Mouse (Mus musculus) limb, embryonic 10.5 days (tissue): ENCODE data around the gene Bcl2l10. TPM values are rescaled to one million over a fixed set of nuclear protein-coding genes. Genes with fewer than 3 reads are reported as not detected.

Source experiments
- DNase-seq: peaks from one replicate; pipeline ENCODE4 v3.0.0-alpha.2; 2017; ENCODE audit warnings: low spot score
- H3K27ac ChIP-seq: fragments of 300-500 bp; sonication (generic); 2 replicates; pipeline ENCODE4 v1.5.1; 2016; ENCODE audit warnings: mild to moderate bottlenecking
- H3K27me3 ChIP-seq: fragments of 300-500 bp; sonication (generic); 2 replicates; pipeline ENCODE4 v1.6.1; 2016; ENCODE audit warnings: low read depth, mild to moderate bottlenecking; ENCODE audit not compliant: poor library complexity, severe bottlenecking
- H3K36me3 ChIP-seq: fragments of 300-500 bp; sonication (generic); 2 replicates; pipeline ENCODE4 v1.6.1; 2016; ENCODE audit warnings: mild to moderate bottlenecking, moderate library complexity
- H3K4me1 ChIP-seq: fragments of 300-500 bp; sonication (generic); 2 replicates; pipeline ENCODE4 v1.6.1; 2016
- H3K4me3 ChIP-seq: fragments of 300-500 bp; sonication (generic); 2 replicates; pipeline ENCODE4 v1.5.1; 2016; ENCODE audit warnings: mild to moderate bottlenecking, moderate library complexity
- H3K9me3 ChIP-seq: fragments of 300-500 bp; sonication (generic); replicated peaks from 2 replicates; pipeline ENCODE4 v1.6.1; 2016; ENCODE audit warnings: mild to moderate bottlenecking
- WGBS: fragments of 180-500 bp; shearing (Covaris S2); methylation state at CpG from one replicate; pipeline ENCODE4 v1.1.7; 2016; 5-methylcytosine and 5-hydroxymethylcytosine counted together
- polyA plus RNA-seq: library from polyadenylated mRNA; unstranded; fragments of >200 nt; fragmentation: Nextera tagmentation; extraction: Ambion mirVana; gene quantifications from 2 replicates; pipeline ENCODE4 v1.2.1, GENCODE M21; 2016

Bcl2l10 gene
- polyA plus RNA-seq, 1 experiment from 2014 or later, result not detected

DNA sequence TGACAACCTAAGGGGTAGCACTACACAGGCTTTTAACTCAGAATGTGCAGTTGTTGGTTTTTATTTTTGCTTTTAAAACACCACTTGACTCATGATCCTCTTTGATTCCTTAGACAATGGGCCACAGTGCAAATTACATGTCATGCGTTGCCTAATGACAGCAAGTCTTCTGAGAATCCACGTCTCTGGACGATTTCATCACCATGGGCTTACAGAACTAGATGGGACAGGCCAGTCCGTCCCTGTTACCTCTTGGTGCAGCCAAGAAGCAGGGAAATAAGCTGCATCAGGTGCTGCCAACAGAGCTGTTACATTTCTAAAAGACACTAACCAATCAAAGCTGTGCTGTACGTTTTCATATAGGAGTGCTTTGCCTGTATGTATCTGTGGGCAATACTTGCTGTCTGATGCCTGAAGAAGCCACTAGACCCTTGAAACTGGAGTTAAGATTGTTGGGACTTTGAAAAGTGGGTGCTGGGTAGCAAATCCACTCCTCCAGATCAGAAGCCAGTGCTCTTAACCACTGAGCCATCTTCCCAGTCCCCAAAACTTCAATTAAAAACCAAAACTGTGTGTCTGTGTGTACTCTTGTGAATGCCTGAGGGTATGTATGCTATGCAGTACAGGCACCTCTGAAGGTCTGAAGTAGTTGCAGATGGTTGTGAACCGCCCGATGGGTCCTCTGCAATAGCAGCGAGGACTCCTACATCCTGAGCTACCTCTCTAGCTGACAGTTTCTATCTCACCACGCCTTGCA lies 37.8 kb downstream of the Bcl2l10 start:
- peaks cover 48% of the 10 kb centered on the region for H3K36me3 ChIP-seq
- no peak overlapping the region for H3K27ac ChIP-seq
- no peaks in the 10 kb centered on the region for H3K27me3 ChIP-seq

GRCm38 (mm10) chr9:75393251-75393650 lies 45.7 kb downstream of the Bcl2l10 start:
- Histone ChIP-seq H3K27me3 (no peaks in the 10 kb centered on the region), H3K27ac (no peak overlapping the region), H3K4me1 (no peaks in the 10 kb centered on the region), H3K4me3 (no peak overlapping the region), H3K36me3 (peaks cover 100% of the 10 kb centered on the region), H3K9me3 (no peaks in the 10 kb centered on the region)
- no peak for DNase-seq
- WGBS, result 86% methylated on average over 12 of the region's 12 CpGs

More for the DNA sequence above, 37.8 kb downstream of the Bcl2l10 start:
- no peak overlapping the region for H3K4me3 ChIP-seq
- H3K9me3 ChIP-seq, result no peaks in the 10 kb centered on the region
- H3K4me1 ChIP-seq, result no peaks in the 10 kb centered on the region
- DNase-seq, result no peak
- WGBS, result 90% methylated on average over 9 of the region's 9 CpGs

- Histone ChIP-seq H3K9me3 (no peaks in the 10 kb centered on the region), H3K4me1 (no peaks in the 10 kb centered on the region), H3K4me3 (no peak overlapping the region), H3K27me3 (no peaks in the 10 kb centered on the region), H3K36me3 (peaks cover 82% of the 10 kb centered on the region), H3K27ac (no peak overlapping the region)
- no peak for DNase-seq
- WGBS, result 94% methylated on average over 6 of the region's 6 CpGs
Measured at GRCm38 (mm10) chr9:75395971-75396370, 48.4 kb downstream of the Bcl2l10 start.

DNA sequence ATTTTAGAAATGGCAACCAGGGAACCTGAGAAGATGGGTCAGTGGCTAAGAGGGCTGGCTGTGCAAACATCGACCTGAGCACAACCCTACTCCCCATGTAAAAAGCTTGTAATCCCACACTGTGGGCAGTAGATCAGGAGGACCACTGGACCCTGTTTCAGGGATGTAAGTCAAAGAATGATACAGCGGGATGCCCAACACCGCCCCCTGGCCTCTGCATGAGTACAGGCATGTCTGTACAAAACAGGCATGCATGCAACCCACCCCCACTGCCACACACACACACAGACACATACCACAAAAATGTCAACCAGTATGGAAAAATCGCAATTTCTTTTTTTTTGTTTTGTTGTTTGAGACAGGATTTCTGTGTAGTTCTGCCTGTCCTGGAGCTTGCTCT lies 51.5 kb downstream of the Bcl2l10 start:
- DNase-seq, result no peak
- H3K27me3 ChIP-seq, result no peaks in the 10 kb centered on the region
- no peak overlapping the region for H3K4me3 ChIP-seq
- H3K36me3 ChIP-seq, result peaks cover 51% of the 10 kb centered on the region
- H3K9me3 ChIP-seq, result no peaks in the 10 kb centered on the region
- H3K27ac ChIP-seq, result no peak overlapping the region
- H3K4me1 ChIP-seq, result peaks cover 15% of the 10 kb centered on the region
- 93% methylated on average over 4 of the region's 4 CpGs for whole genome bisulfite sequencing

DNA sequence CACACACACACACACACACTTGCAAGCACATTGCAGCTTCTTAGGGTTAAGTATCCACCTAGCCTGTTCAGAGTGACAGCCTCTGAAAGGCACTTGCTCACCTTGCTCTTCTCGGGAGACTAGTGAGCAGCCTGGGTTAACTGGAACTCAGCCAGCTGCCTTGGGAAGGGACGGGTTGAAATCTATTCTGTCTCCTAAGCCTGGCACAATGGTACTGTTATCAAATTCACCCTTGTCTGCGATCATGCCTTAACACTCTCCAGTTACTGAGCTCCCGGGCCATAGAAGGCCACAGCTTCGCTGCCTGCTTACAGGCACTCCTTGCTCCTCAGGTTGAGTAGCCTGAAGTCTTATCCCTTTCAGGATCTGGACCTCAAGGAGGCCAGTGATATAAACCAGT lies 53.1 kb downstream of the Bcl2l10 start:
- no peak for DNase-seq
- Histone ChIP-seq H3K9me3 (no peaks in the 10 kb centered on the region), H3K36me3 (peaks cover 35% of the 10 kb centered on the region), H3K27me3 (no peaks in the 10 kb centered on the region), H3K4me1 (peaks cover 22% of the 10 kb centered on the region), H3K27ac (no peak overlapping the region), H3K4me3 (no peak overlapping the region)
- WGBS, result 91% methylated on average over 5 of the region's 5 CpGs

Other genes starting within 250 kb of the Bcl2l10 start
- 0.41 and 0.58 TPM in 2 replicates for gene Myo5c, start 115.7 kb upstream of the Bcl2l10 start, polyA plus RNA-seq
- 14.3 and 17.8 TPM in 2 replicates for gene Gnb5, start 41.5 kb upstream of the Bcl2l10 start, polyA plus RNA-seq
- 141 and 146 TPM in 2 replicates for gene Mapk6, start 62.2 kb downstream of the Bcl2l10 start, polyA plus RNA-seq
- 49.4 and 58.3 TPM in 2 replicates for gene Leo1, start 93.8 kb downstream of the Bcl2l10 start, polyA plus RNA-seq
- gene Tmod3, start 211.9 kb downstream of the Bcl2l10 start, polyA plus RNA-seq, result 102 and 106 TPM in 2 replicates